Mouse (Mus musculus) telencephalon, adult 2 months (tissue): Measurements from ENCODE around the gene Ctsl.

Experiments used
- DNase-seq: peaks from one replicate; pipeline ENCODE4 v3.0.0-alpha.2; 2011; ENCODE audit warnings: low read depth, low spot score

Gene Ctsl

GRCm38 (mm10) chr13:64370173-64370940, at the start of gene Ctsl:
Gene Ctsl, minus strand, starts transcription at chr13:64370890.
- DNase-seq, result peak; percentile 80

- DNase-seq, result no peak
These were observed 46.4 kb upstream of the Ctsl start for GRCm38 (mm10) chr13:64416955-64417601.

- no peak for DNase-seq
These were observed 45.0 kb upstream of the Ctsl start for GRCm38 (mm10) chr13:64415659-64416058.

GRCm38 (mm10) chr13:64412752-64413257, 42.1 kb upstream of the Ctsl start:
- DNase-seq, result no peak

GRCm38 (mm10) chr13:64411282-64411681, 40.6 kb upstream of the Ctsl start:
- DNase-seq, result no peak

GRCm38 (mm10) chr13:64410604-64411003, 39.9 kb upstream of the Ctsl start:
- DNase-seq, result no peak

DNA sequence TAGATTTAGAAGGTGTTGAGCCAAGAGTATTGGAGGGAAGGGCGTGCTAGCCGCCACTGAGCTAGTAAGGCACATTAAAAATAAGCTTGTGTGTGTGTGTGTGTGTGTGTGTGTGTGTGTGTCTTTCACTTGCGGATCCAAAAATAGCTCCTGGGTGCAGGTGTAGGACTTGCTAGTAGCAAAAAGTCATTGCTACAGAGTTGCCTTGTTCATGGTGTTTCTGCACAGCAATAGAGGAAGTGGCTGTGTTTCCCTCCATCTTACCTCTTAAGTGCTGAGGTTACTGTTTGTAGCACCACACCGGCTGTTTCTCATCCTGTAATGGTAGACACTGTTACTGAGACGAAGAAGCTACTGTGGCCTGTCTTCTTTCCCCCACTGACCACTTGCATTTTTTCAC, 37.3 kb upstream of the Ctsl start:
- DNase-seq, result no peak

GRCm38 (mm10) chr13:64405550-64405949, 34.9 kb upstream of the Ctsl start:
- DNase-seq, result no peak

GRCm38 (mm10) chr13:64403519-64403918, 32.8 kb upstream of the Ctsl start:
- DNase-seq, result no peak

- no peak for DNase-seq
These were observed 32.3 kb upstream of the Ctsl start for GRCm38 (mm10) chr13:64402951-64403460.

- no peak for DNase-seq
These were observed 31.8 kb upstream of the Ctsl start for GRCm38 (mm10) chr13:64402504-64402949.

DNA sequence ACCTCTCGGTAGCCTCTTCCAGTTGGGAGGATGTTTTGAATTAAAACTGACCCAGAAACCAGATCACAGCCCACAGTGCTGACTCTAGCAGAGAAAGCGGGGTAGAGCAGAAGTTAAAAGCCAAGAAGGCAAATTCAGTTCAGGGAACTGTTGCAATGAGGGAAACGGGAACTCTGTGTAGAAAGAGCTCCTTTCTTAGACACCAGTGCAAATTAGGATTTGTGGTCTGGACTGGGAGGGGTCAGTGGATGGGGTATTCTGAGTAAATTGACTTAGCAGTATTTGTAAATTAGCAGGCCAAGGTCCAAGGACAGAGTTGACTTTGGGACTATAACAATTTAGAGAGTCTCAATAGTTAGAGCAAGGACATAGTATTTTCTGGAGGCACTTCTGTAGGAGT, 31.3 kb upstream of the Ctsl start:
- peak; percentile 18 for DNase-seq

DNA sequence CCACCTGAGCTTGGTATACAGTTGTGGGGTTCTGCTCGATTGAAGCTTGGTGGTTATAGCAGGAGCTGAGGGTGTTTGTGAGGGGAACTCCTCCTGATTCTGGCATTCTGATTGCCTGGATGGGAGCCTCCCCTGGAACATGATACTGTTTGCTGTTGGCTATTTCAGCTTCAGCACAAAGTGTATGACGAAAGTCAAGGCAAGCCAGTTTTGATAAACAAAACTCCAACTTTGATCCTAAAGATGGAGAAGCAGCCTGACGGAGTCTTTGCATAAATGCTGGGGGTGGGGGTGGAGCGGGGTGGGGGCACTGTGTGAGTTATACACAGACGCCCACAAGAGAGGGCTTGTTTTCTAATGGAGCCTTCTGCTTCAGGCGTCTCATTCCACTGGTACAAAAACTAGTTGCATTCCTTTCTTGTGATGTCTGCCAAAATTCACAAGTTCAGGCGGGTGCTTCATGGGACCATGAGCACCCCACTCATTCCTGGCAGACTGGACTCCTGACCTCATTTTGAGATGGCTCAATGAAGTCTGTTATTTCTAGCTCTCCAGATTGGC, 30.2 kb upstream of the Ctsl start:
- DNase-seq, result no peak

GRCm38 (mm10) chr13:64399906-64400305, 29.2 kb upstream of the Ctsl start:
- no peak for DNase-seq

DNA sequence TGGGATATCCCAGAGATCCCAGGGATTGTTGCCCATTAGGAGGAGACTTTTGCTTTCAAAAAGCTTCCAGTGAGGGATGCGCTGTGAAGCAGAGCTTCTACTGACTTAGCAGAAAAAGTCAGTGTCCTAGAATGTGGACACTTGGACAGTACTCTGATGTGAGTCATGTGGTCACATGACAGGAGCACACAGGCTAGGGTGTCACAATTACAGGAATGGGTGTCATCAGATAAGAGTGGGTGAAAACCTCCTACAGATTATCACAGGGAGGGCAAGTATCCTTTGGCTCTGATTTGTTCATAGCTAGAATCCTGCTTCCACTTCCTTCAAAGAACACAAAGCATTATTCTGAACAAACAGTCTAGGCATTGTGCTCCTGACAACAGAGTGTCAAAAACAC, 27.4 kb upstream of the Ctsl start:
- DNase-seq, result no peak

DNA sequence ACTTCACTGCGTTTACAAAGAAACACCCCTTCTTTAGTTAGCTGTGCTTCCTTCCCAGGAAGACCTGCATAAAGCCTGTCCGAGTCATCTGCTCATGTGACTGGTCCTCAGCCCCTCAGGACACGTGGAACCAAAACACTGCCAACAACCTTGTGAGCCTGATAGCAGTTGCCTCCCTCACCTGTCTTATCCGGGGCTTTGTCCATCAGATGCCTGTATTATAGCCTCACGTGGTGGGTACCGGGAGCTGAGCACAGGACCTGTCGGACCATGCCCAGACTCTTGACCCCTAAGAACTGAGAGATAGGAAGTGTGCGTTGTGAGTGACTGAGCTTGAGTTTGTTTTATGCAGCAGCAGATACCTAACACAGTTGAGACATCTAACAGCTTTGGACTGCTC, 26.3 kb upstream of the Ctsl start:
- DNase-seq, result no peak

DNA sequence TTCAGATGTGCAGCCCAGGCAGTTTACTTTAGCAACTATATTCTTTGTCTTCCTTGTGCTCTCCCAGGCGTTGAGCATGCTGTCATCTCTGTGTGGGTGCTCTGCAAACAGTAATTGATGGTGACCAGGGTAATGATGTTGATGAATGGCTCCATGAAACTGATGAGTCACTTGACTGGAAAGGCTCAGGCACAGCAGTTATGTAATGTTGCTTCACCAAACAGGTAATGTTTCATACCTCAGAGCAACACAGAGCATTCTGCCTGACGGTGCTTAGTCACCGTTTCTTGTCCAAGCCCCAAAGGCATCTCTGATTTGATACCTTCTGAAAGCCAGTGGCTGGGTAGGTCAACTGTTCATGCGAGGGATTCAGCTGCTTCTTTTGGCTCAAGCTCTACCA, 17.7 kb upstream of the Ctsl start:
- no peak for DNase-seq

GRCm38 (mm10) chr13:64386048-64386447, 15.4 kb upstream of the Ctsl start:
- no peak for DNase-seq

DNA sequence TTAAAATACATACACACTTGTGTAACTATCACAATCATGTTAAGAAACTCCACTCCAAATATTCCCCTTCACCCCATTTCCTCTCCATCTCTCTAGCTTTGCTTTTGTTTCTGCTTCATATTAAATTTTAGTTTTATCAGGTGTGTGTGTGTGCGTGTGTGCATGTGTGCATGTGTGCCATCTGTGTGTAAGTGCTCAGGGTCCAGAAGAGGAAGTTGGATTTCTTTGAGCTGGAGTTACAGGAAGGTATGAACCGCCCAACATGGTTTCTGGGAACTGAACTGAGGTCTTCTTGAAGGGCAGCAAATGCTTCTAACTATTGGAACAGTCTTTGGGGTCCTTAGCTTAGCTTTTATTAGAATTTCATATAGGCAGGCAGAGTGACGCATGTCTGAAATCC, 14.2 kb upstream of the Ctsl start:
- DNase-seq, result no peak

- no peak for DNase-seq
These were observed 9.6 kb upstream of the Ctsl start for GRCm38 (mm10) chr13:64380251-64380650.

DNA sequence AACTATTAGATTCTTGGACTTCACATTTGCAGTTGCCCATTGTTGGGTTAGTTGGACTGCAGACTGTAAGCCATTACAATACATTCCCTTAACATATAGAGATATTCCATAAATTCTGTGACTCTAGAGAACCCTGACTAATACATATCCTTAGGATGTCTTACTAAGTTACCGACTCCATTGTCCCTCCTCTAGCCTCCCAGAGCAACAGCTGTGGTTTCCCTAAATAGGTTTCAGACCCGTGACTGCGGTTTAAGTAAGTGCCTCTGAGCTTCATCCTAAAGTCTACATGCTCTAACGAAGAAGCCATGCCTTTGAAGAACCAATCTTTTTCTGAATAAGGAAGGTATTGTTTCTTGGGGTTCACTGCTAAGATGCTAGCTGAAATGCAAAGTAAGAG, 7.9 kb upstream of the Ctsl start:
- no peak for DNase-seq

DNA sequence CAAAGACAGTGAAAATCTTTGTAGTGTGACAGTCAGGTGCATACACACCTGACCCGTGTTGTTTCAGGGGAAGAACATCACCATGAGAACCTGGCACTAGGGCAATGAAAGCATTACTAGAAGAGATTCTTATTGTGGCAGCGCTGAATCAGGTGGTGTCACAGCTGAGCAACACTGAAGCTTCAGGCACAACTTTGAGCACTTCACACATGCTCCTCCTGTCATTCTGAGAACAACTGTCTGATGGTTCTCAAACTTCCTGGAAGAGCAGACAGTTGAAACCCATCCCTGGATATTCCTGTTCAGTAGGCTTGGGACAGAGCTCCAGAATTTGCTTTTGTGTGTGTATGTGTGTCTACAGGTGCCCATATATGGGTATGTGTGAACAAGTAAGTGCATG, 5.8 kb upstream of the Ctsl start:
- DNase-seq, result no peak

DNA sequence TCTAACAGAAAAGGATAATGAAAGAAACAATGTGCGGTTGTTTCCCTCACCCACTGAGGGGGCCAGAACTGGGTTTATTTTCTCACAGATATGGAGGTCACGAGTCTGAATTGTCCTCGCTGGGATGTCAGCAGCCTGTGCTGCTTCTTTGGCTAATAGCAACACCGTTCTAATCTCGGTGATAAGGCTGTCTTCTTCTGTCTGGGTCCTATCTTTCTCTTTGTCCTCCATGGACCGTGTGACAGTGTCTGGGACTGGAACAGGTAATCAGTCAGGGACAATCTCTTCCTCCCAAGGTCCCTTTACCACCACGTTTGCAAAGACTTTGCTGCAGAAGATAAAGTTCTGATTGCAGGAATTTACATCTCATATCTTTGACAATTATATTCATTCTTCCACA, 4.5 kb upstream of the Ctsl start:
- DNase-seq, result no peak
